Mouse (Mus musculus): ENCODE results near the gene Lmo4. TPM values are rescaled to one million over a fixed set of nuclear protein-coding genes. Genes with fewer than 3 reads are reported as not detected.
A peak's percentile ranks its signal among the peaks of the same experiment; 100 is the strongest.

Lmo4 gene
- total and polyA plus RNA-seq, 3 experiments, result 46.3 to 64.0 (median 57.6) TPM

- Histone ChIP-seq H3K9me3 (replicated peaks; ENCODE audit: low read length) (no peaks in the 10 kb centered on the region), H3K79me2 (replicated peaks; ENCODE audit: control insufficient read depth, extremely low read depth, insufficient read depth, poor library complexity, severe bottlenecking) (peaks cover 47% of the 10 kb centered on the region), H3K9ac (ENCODE audit: insufficient read depth, low read depth) (peak overlapping the region; percentile 88), H3K27me3 (replicated peaks) (no peaks in the 10 kb centered on the region), H3K36me3 (replicated peaks in 1 of 2; ENCODE audit: control insufficient read depth in 1 of 2, insufficient read depth in 1 of 2, low read length in 1 of 2) (peaks cover 7 to 33% of the 10 kb centered on the region in 2 experiments), H3K4me1 (ENCODE audit: control insufficient read depth in 1 of 2, insufficient read depth in 2 of 2) (peaks cover 2 to 26% of the 10 kb centered on the region in 2 experiments; a peak in 3 of 4 replicates), H3K27ac (ENCODE audit: insufficient read depth, low read depth) (peak overlapping the region; percentile 10; the same call in 1 of the 2 replicates), H3K4me3 (replicated peaks in 1 of 3; ENCODE audit: low read depth in 2 of 3, low read length in 2 of 3, poor library complexity in 1 of 3) (peak overlapping the region; percentile 76 to 80 (median 77)), H3K4me2 (ENCODE audit: insufficient read depth, low read depth, poor library complexity, severe bottlenecking) (peak overlapping the region; percentile 93)
- in situ Hi-C loops (cut with MboI; ENCODE audit: low pct_ligation_motif_present, low pct_unique_long_range_greater_than_20kb, low sequenced_read_pairs), result loop anchor here (10.0 kb wide), 1 partner anchor 171 kb away; no protein-coding TSS in a partner anchor
- peak; percentile 52 for DNase-seq (ENCODE audit: extremely low read depth)
- TF ChIP-seq BHLHE40 (IDR thresholded peaks at IDR 0.05; ENCODE audit: low read depth, low read length), result peak; percentile 12; the same call in 1 of the 2 replicates
- no peak for TF ChIP-seq E2F4 (IDR thresholded peaks at IDR 0.05; ENCODE audit: insufficient replicate concordance, low read depth, low read length)
- no peak for TF ChIP-seq RAD21 (IDR thresholded peaks at IDR 0.05; ENCODE audit: low read depth, low read length)
- TF ChIP-seq MAFK (IDR thresholded peaks at IDR 0.05; ENCODE audit: insufficient replicate concordance, low read length), result no peak
- peak; percentile 83 for TF ChIP-seq CHD2 (IDR thresholded peaks at IDR 0.05; ENCODE audit: low read length)
- no peak; the same call in 1 of the 2 replicates for TF ChIP-seq UBTF (IDR thresholded peaks at IDR 0.05; ENCODE audit: low read depth, low read length)
- TF ChIP-seq TBP (conservative IDR thresholded peaks at IDR 0.05; ENCODE audit: low read depth, low read length), result 0 out of 2 replicates have a peak, but pooled peaks have one; percentile 39
- TF ChIP-seq MAZ (IDR thresholded peaks at IDR 0.05; ENCODE audit: low read depth, low read length), result peak; percentile 66; the same call in 1 of the 2 replicates
- dilution Hi-C loops (cut with MboI; ENCODE audit: extremely low pct_ligation_motif_present, extremely low pct_unique_long_range_greater_than_20kb, low sequenced_read_pairs), result no loop called here
Observed at GRCm38 (mm10) chr3:144203259-144203987, 1.6 kb downstream of the Lmo4 start.

GRCm38 (mm10) chr3:144202574-144203258 lies 2.3 kb downstream of the Lmo4 start:
- in situ Hi-C loops (cut with MboI; ENCODE audit: low pct_ligation_motif_present, low pct_unique_long_range_greater_than_20kb, low sequenced_read_pairs), result loop anchor here (10.0 kb wide), 1 partner anchor 172 kb away; no protein-coding TSS in a partner anchor
- peaks cover 52% of the 10 kb centered on the region for H3K79me2 ChIP-seq (replicated peaks; ENCODE audit: control insufficient read depth, extremely low read depth, insufficient read depth, poor library complexity, severe bottlenecking)
- H3K4me2 ChIP-seq (ENCODE audit: insufficient read depth, low read depth, poor library complexity, severe bottlenecking), result peak overlapping the region; percentile 93
- dilution Hi-C loops (cut with MboI; ENCODE audit: extremely low pct_ligation_motif_present, extremely low pct_unique_long_range_greater_than_20kb, low sequenced_read_pairs), result no loop called here
- H3K9ac ChIP-seq (ENCODE audit: insufficient read depth, low read depth), result peak overlapping the region; percentile 88
- H3K36me3 ChIP-seq (replicated peaks in 1 of 2; ENCODE audit: control insufficient read depth in 1 of 2, insufficient read depth in 1 of 2, low read length in 1 of 2), result peaks cover 8 to 35% of the 10 kb centered on the region in 2 experiments
- no peaks in the 10 kb centered on the region for H3K27me3 ChIP-seq (replicated peaks)
- no peak for DNase-seq (ENCODE audit: extremely low read depth)
- H3K4me1 ChIP-seq (ENCODE audit: control insufficient read depth in 1 of 2, insufficient read depth in 2 of 2), result peaks cover 2 to 26% of the 10 kb centered on the region in 2 experiments; a peak in 3 of 4 replicates
- H3K27ac ChIP-seq (ENCODE audit: insufficient read depth, low read depth), result peak overlapping the region; percentile 61
- peak overlapping the region; percentile 76 to 80 (median 77) for H3K4me3 ChIP-seq (replicated peaks in 1 of 3; ENCODE audit: low read depth in 2 of 3, low read length in 2 of 3, poor library complexity in 1 of 3)
- no peaks in the 10 kb centered on the region for H3K9me3 ChIP-seq (replicated peaks; ENCODE audit: low read length)
- TF ChIP-seq PAX5 (IDR thresholded peaks at IDR 0.05; ENCODE audit: low read length) (no peak), ZKSCAN1 (IDR thresholded peaks at IDR 0.05; ENCODE audit: borderline replicate concordance, low read depth, low read length) (no peak), KAT2A (IDR thresholded peaks at IDR 0.05; ENCODE audit: insufficient replicate concordance, low read length) (0 out of 2 replicates have a peak, but pooled peaks have one; percentile 44), MAX (IDR thresholded peaks at IDR 0.05; ENCODE audit: low read length) (peak; percentile 53; the same call in 1 of the 2 replicates), CTCF (conservative IDR thresholded peaks at IDR 0.05 in 1 of 2, IDR thresholded peaks at IDR 0.05 in 1 of 2; ENCODE audit: low read depth in 2 of 2, low read length in 2 of 2) (no peak), ZC3H11A (IDR thresholded peaks at IDR 0.05; ENCODE audit: low read depth, low read length) (no peak), IRF4 (IDR thresholded peaks at IDR 0.05; ENCODE audit: low read depth, low read length) (peak; percentile 12), BHLHE40 (IDR thresholded peaks at IDR 0.05; ENCODE audit: low read depth, low read length) (peak; percentile 60), CHD1 (IDR thresholded peaks at IDR 0.05; ENCODE audit: low read depth, low read length) (no peak; the same call in none of the 2 replicates), NRF1 (IDR thresholded peaks at IDR 0.05; ENCODE audit: low read depth, low read length) (0 out of 2 replicates have a peak, but pooled peaks have one; percentile 11), MEF2A (IDR thresholded peaks at IDR 0.05; ENCODE audit: borderline replicate concordance, low read depth, low read length) (0 out of 2 replicates have a peak, but pooled peaks have one; percentile 9), CHD2 (IDR thresholded peaks at IDR 0.05; ENCODE audit: low read length) (0 out of 2 replicates have a peak, but pooled peaks have one; percentile 6), JUND (conservative IDR thresholded peaks at IDR 0.05; ENCODE audit: low read depth, low read length) (0 out of 2 replicates have a peak, but pooled peaks have one; percentile 59), MXI1 (IDR thresholded peaks at IDR 0.05; ENCODE audit: low read depth, low read length) (peak; percentile 43; the same call in 1 of the 2 replicates), POLR2A (IDR thresholded peaks at IDR 0.05; ENCODE audit: low read depth, low read length) (0 out of 2 replicates have a peak, but pooled peaks have one; percentile 36), MYC (IDR thresholded peaks at IDR 0.05; ENCODE audit: low read depth, low read length) (peak; percentile 66), ZNF384 (IDR thresholded peaks at IDR 0.05; ENCODE audit: low read depth, low read length) (no peak), SIN3A (IDR thresholded peaks at IDR 0.05; ENCODE audit: low read length) (peak; percentile 48), ZMIZ1 (IDR thresholded peaks at IDR 0.05; ENCODE audit: low read depth, low read length) (no peak; the same call in none of the 2 replicates), SMC3 (IDR thresholded peaks at IDR 0.05; ENCODE audit: low read depth, low read length) (0 out of 2 replicates have a peak, but pooled peaks have one; percentile 2), MAZ (IDR thresholded peaks at IDR 0.05; ENCODE audit: low read depth, low read length) (peak; percentile 51; the same call in 1 of the 2 replicates), RCOR1 (conservative IDR thresholded peaks at IDR 0.05; ENCODE audit: low read depth, low read length) (0 out of 2 replicates have a peak, but pooled peaks have one; percentile 48), TBP (conservative IDR thresholded peaks at IDR 0.05; ENCODE audit: low read depth, low read length) (no peak)

Measured in CH12.LX (cell line).